Mouse (Mus musculus) hindbrain, postnatal 0 days (tissue): ENCODE measurements around the gene 1810010H24Rik. TPM values are rescaled to one million over a fixed set of nuclear protein-coding genes. Genes with fewer than 3 reads are reported as not detected.
"Not testable (repeated sequence)": the region's sequence is repeated elsewhere in the genome, so short reads cannot be mapped to it uniquely, and the experiment has no call there.

Source experiments
- ATAC-seq: fragments of 200-750 bp; cut with Nextera tagmentation; 2 replicates; pipeline ENCODE4 v1.8.0; 2017; ENCODE audit warnings: mild to moderate bottlenecking, moderate TSS enrichment, moderate library complexity
- DNase-seq: peaks from one replicate; pipeline ENCODE4 v3.0.0-alpha.2; 2015; ENCODE audit warnings: low spot score
- H3K27ac ChIP-seq: fragments of 300-500 bp; sonication (generic); 2 replicates; pipeline ENCODE4 v1.5.1; 2014; ENCODE audit warnings: mild to moderate bottlenecking
- H3K27me3 ChIP-seq: fragments of 300-500 bp; sonication (generic); 2 replicates; pipeline ENCODE4 v1.6.1; 2014; ENCODE audit warnings: low read length, mixed read lengths; ENCODE audit not compliant: insufficient read depth
- H3K36me3 ChIP-seq: fragments of 300-500 bp; sonication (generic); 2 replicates; pipeline ENCODE4 v1.6.1; 2014; ENCODE audit warnings: low read length, mixed read lengths; ENCODE audit not compliant: insufficient read depth
- H3K4me1 ChIP-seq: fragments of 300-500 bp; sonication (generic); 2 replicates; pipeline ENCODE4 v1.6.1; 2014; ENCODE audit warnings: antibody characterized with exemption, low read length, mixed read lengths; ENCODE audit not compliant: insufficient read depth
- H3K4me2 ChIP-seq: fragments of 300-500 bp; sonication (generic); 2 replicates; pipeline ENCODE4 v1.6.1; 2014; ENCODE audit warnings: low read depth, mild to moderate bottlenecking, low read length, moderate library complexity, mixed read lengths
- H3K4me3 ChIP-seq: fragments of 300-500 bp; sonication (generic); 2 replicates; pipeline ENCODE4 v1.5.1; 2014; ENCODE audit warnings: low read length
- H3K9ac ChIP-seq: fragments of 300-500 bp; sonication (generic); replicated peaks from 2 replicates; pipeline ENCODE4 v1.6.1; 2014; ENCODE audit warnings: mild to moderate bottlenecking, low read length, moderate library complexity, mixed read lengths
- H3K9me3 ChIP-seq: fragments of 300-500 bp; sonication (generic); 2 replicates; pipeline ENCODE4 v1.6.1; 2016; ENCODE audit warnings: low read length, mixed read lengths
- CTCF ChIP-seq: IDR thresholded peaks from 2 replicates; pipeline ENCODE4 v1.5.1; 2016; ENCODE audit warnings: antibody characterized with exemption, control low read depth, low read depth
- WGBS: fragments of 180-500 bp; shearing (Covaris S2); extraction: QIAGEN DNeasy Blood & Tissue Kit; methylation state at CpG from one replicate; pipeline ENCODE4 v1.1.7; 2014; 5-methylcytosine and 5-hydroxymethylcytosine counted together
- polyA plus RNA-seq: library from polyadenylated mRNA; unstranded; fragments of >200 nt; fragmentation: Nextera tagmentation; extraction: Ambion mirVana; gene quantifications from 2 replicates; pipeline ENCODE4 v1.2.1, GENCODE M21; 2015
- total RNA-seq: library from RNA; depleted of rRNA; stranded (reverse); fragments of >200 nt; gene quantifications from 2 replicates; pipeline ENCODE4 v1.2.3, GENCODE M21; 2014

1810010H24Rik gene
- total and polyA plus RNA-seq, 2 experiments from 2014 or later, result 6.8 to 12.0 TPM

GRCm38 (mm10) chr11:107012324-107013017 is 13.0 kb upstream of the 1810010H24Rik start:
- H3K9ac ChIP-seq, result peak overlapping the region; percentile 67
- H3K27ac ChIP-seq, result peak overlapping the region; percentile 88
- DNase-seq, result peak; percentile 98
- peak overlapping the region; percentile 58 for H3K4me3 ChIP-seq
- H3K4me2 ChIP-seq, result peak overlapping the region; percentile 66
- H3K27me3 ChIP-seq, result no peaks in the 10 kb centered on the region
- H3K9me3 ChIP-seq, result no peaks in the 10 kb centered on the region
- H3K36me3 ChIP-seq, result no peaks in the 10 kb centered on the region
- no peaks in the 10 kb centered on the region for H3K4me1 ChIP-seq
- ATAC-seq, result peak; percentile 96
- TF ChIP-seq CTCF, result no peak
- under 1% methylated on average over 37 of the region's 37 CpGs for WGBS

- H3K9me3 ChIP-seq, result no peaks in the 10 kb centered on the region
- 79% methylated on average over 11 of the region's 11 CpGs for WGBS
- no peak overlapping the region for H3K27ac ChIP-seq
- H3K4me3 ChIP-seq, result no peak overlapping the region
- H3K4me1 ChIP-seq, result no peaks in the 10 kb centered on the region
- H3K36me3 ChIP-seq, result no peaks in the 10 kb centered on the region
- H3K27me3 ChIP-seq, result no peaks in the 10 kb centered on the region
- H3K9ac ChIP-seq, result no peak overlapping the region
- TF ChIP-seq CTCF, result no peak
- ATAC-seq, result no peak
- DNase-seq, result no peak
- H3K4me2 ChIP-seq, result no peak overlapping the region
Observed at GRCm38 (mm10) chr11:107014020-107014585, 11.4 kb upstream of the 1810010H24Rik start.

- no peak overlapping the region for H3K4me2 ChIP-seq
- TF ChIP-seq CTCF, result peak; percentile 44
- ATAC-seq, result no peak
Observed at GRCm38 (mm10) chr11:107014597-107015309, 10.7 kb upstream of the 1810010H24Rik start.

DNA sequence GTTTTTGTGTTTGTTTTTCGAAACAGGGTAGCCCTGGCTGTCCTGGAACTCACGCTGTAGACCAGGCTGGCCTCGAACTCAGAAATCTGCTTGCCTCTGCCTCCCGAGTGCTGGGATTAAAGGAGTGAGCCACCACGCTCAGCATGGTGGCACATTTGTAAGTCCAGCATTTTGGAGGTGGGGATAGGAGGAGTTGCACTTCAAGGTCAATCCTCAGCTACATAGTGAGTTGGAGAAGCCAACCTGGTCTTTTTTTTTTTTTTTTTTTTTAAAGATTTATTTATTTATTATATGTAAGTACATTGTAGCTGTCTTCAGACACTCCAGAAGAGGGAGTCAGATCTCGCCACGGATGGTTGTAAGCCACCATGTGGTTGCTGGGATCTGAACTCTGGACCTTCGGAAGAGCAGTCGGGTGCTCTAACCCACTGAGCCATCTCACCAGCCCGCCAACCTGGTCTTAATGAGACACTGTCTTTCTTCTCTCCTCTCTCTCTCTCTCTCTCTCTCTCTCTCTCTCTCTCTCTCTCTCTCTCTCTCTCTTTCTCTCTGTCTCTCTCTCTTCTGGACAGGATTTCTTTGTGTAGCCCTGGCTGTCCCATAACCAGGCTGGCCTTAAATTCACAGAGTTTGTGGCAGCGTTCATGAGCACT is 9.8 kb upstream of the 1810010H24Rik start:
- not testable (repeated sequence) for H3K4me1 ChIP-seq, ATAC-seq, H3K27me3 ChIP-seq, H3K4me3 ChIP-seq, H3K9me3 ChIP-seq, H3K27ac ChIP-seq, DNase-seq, H3K4me2 ChIP-seq, H3K36me3 ChIP-seq, H3K9ac ChIP-seq
- WGBS, result 79% methylated on average over 11 of the region's 11 CpGs

More at GRCm38 (mm10) chr11:107014597-107015309, 10.7 kb upstream of the 1810010H24Rik start:
- H3K4me3 ChIP-seq, result no peak overlapping the region
- no peaks in the 10 kb centered on the region for H3K9me3 ChIP-seq
- H3K36me3 ChIP-seq, result no peaks in the 10 kb centered on the region
- WGBS, result 50% methylated on average over 14 of the region's 14 CpGs
- no peak overlapping the region for H3K9ac ChIP-seq
- no peak for DNase-seq
- H3K27ac ChIP-seq, result no peak overlapping the region
- H3K27me3 ChIP-seq, result no peaks in the 10 kb centered on the region
- no peaks in the 10 kb centered on the region for H3K4me1 ChIP-seq

- Histone ChIP-seq H3K4me2 (no peak overlapping the region), H3K27ac (no peak overlapping the region), H3K4me1 (no peaks in the 10 kb centered on the region), H3K4me3 (no peak overlapping the region), H3K27me3 (no peaks in the 10 kb centered on the region), H3K9me3 (no peaks in the 10 kb centered on the region), H3K9ac (no peak overlapping the region), H3K36me3 (no peaks in the 10 kb centered on the region)
- 39% methylated on average over 1 of the region's 1 CpGs for WGBS
- no peak for ATAC-seq
- no peak for DNase-seq
- no peak for TF ChIP-seq CTCF
Observed at GRCm38 (mm10) chr11:107016893-107017292, 8.6 kb upstream of the 1810010H24Rik start.

- ATAC-seq, result no peak
- TF ChIP-seq CTCF, result no peak
- 63% methylated on average over 6 of the region's 6 CpGs for WGBS
- Histone ChIP-seq H3K27ac (no peak overlapping the region), H3K4me1 (no peaks in the 10 kb centered on the region), H3K9me3 (no peaks in the 10 kb centered on the region), H3K27me3 (no peaks in the 10 kb centered on the region), H3K36me3 (no peaks in the 10 kb centered on the region), H3K9ac (no peak overlapping the region), H3K4me2 (no peak overlapping the region), H3K4me3 (no peak overlapping the region)
- DNase-seq, result no peak
Observed at GRCm38 (mm10) chr11:107017339-107017886, 8.1 kb upstream of the 1810010H24Rik start.
